Mouse (Mus musculus) cerebellum, postnatal 10 days (tissue): ENCODE results near the gene Olfr532.
"Not testable (repeated sequence)": the region's sequence is repeated elsewhere in the genome, so short reads cannot be mapped to it uniquely, and the experiment has no call there.

Experiments
- DNase-seq, 2 experiments: peaks; one replicate each; pipeline ENCODE4 v3.0.0; 2021; ENCODE audit warnings: mixed read lengths in 2 of 2

The Olfr532 gene

GRCm38 (mm10) chr7:140421539-140421938 lies at the start of gene Olfr532:
Gene Olfr532, minus strand, starts transcription at chr7:140421639.
- DNase-seq: no peak

- not testable (repeated sequence) for DNase-seq
These were observed 41.6 kb upstream of the Olfr532 start, which contains the start of gene Olfr533 for GRCm38 (mm10) chr7:140463070-140463469. Gene Olfr533, plus strand, starts transcription at chr7:140463370.

GRCm38 (mm10) chr7:140443141-140443540 lies 21.7 kb upstream of the Olfr532 start:
- peak in 1 of 2 experiments; percentile 16 for DNase-seq

GRCm38 (mm10) chr7:140402818-140403217 lies 18.6 kb downstream of the Olfr532 start, which contains the start of gene Olfr531:
Gene Olfr531, minus strand, starts transcription at chr7:140402918.
- no peak for DNase-seq

- no peak for DNase-seq
These were observed 44.5 kb downstream of the Olfr532 start for GRCm38 (mm10) chr7:140376911-140377310.

GRCm38 (mm10) chr7:140376231-140376630 lies 45.2 kb downstream of the Olfr532 start, which contains the start of gene Olfr530:
Gene Olfr530, minus strand, starts transcription at chr7:140376331.
- peak in 1 of 2 experiments; percentile 1 for DNase-seq

- DNase-seq: no peak
These were observed 47.1 kb downstream of the Olfr532 start for GRCm38 (mm10) chr7:140374300-140374699.
